Mouse (Mus musculus) erythroblast, embryonic 14.5 days (primary cell): ENCODE results near the gene B430218F22Rik. TPM values are rescaled to one million over a fixed set of nuclear protein-coding genes. Genes with fewer than 3 reads are reported as not detected.
"Not testable (repeated sequence)": the region's sequence is repeated elsewhere in the genome, so short reads cannot be mapped to it uniquely, and the experiment has no call there.

Source experiments
- H3K27me3 ChIP-seq: 2 replicates; pipeline ENCODE4 v1.6.1; 2012; ENCODE audit warnings: inconsistent platforms; ENCODE audit not compliant: control insufficient read depth
- H3K36me3 ChIP-seq: 2 replicates; pipeline ENCODE4 v1.6.1; 2012; ENCODE audit warnings: mild to moderate bottlenecking, inconsistent platforms; ENCODE audit not compliant: control insufficient read depth
- H3K4me1 ChIP-seq: 2 replicates; pipeline ENCODE4 v1.6.1; 2012; ENCODE audit warnings: inconsistent platforms; ENCODE audit not compliant: control insufficient read depth
- H3K4me3 ChIP-seq: replicated peaks from 2 replicates; pipeline ENCODE3; 2012; ENCODE audit warnings: moderate library complexity, mild to moderate bottlenecking, inconsistent platforms
- H3K9me3 ChIP-seq: 2 replicates; pipeline ENCODE4 v1.6.1; 2012; ENCODE audit warnings: low read length, inconsistent platforms, mixed read lengths; ENCODE audit not compliant: control insufficient read depth
- GATA1 ChIP-seq: IDR thresholded peaks from 2 replicates; pipeline ENCODE4 v1.6.1; 2012; ENCODE audit warnings: low read length, inconsistent platforms, mixed read lengths
- TAL1 ChIP-seq: IDR thresholded peaks from 3 replicates; pipeline ENCODE4 v1.6.1; 2012; ENCODE audit warnings: low read length, inconsistent platforms, mixed read lengths
- polyA plus RNA-seq: library from polyadenylated mRNA; stranded (reverse); fragments of >175 nt; gene quantifications from 2 replicates; pipeline ENCODE4 v1.2.3, GENCODE M21; 2012

B430218F22Rik gene
- 0.07 TPM in 1 of 2 replicates, not detected in the other for polyA plus RNA-seq

- TF ChIP-seq TAL1 = no peak
- no peak for TF ChIP-seq GATA1
- Histone ChIP-seq H3K9me3 (no peaks in the 10 kb centered on the region), H3K4me1 (peaks cover 13% of the 10 kb centered on the region), H3K27me3 (no peaks in the 10 kb centered on the region), H3K4me3 (peak within 1 kb of the TSS; percentile 95), H3K36me3 (peaks cover 29% of the 10 kb centered on the region)
These were observed at the start of gene B430218F22Rik, which contains the start of gene Mrps30 for GRCm38 (mm10) chr13:118386511-118387447. Gene B430218F22Rik (plus strand): TSS chr13:118386630. Gene Mrps30 (minus strand): TSS chr13:118387252.

GRCm38 (mm10) chr13:118350257-118350656 is 36.2 kb upstream of the B430218F22Rik start:
- Histone ChIP-seq H3K4me1 (no peaks in the 10 kb centered on the region), H3K36me3 (no peaks in the 10 kb centered on the region), H3K9me3 (no peaks in the 10 kb centered on the region; the same call in 1 of the 2 replicates), H3K27me3 (no peaks in the 10 kb centered on the region), H3K4me3 (no peak overlapping the region)
- TF ChIP-seq TAL1 (no peak), GATA1 (no peak)

GRCm38 (mm10) chr13:118350870-118351269 is 35.6 kb upstream of the B430218F22Rik start:
- no peaks in the 10 kb centered on the region for H3K4me1 ChIP-seq
- TF ChIP-seq GATA1 = no peak
- no peak overlapping the region for H3K4me3 ChIP-seq

GRCm38 (mm10) chr13:118363342-118363741 is 23.1 kb upstream of the B430218F22Rik start:
- no peak overlapping the region for H3K4me3 ChIP-seq
- TF ChIP-seq TAL1 = no peak
- TF ChIP-seq GATA1 = no peak
- H3K27me3 ChIP-seq = no peaks in the 10 kb centered on the region
- no peaks in the 10 kb centered on the region for H3K36me3 ChIP-seq
- H3K9me3 ChIP-seq = peaks cover 2% of the 10 kb centered on the region; the same call in 1 of the 2 replicates
- no peaks in the 10 kb centered on the region for H3K4me1 ChIP-seq

More at GRCm38 (mm10) chr13:118350870-118351269, 35.6 kb upstream of the B430218F22Rik start:
- Histone ChIP-seq H3K9me3 (no peaks in the 10 kb centered on the region; the same call in 1 of the 2 replicates), H3K36me3 (no peaks in the 10 kb centered on the region), H3K27me3 (no peaks in the 10 kb centered on the region)

GRCm38 (mm10) chr13:118365774-118366173 is 20.7 kb upstream of the B430218F22Rik start:
- no peak overlapping the region for H3K4me3 ChIP-seq
- no peaks in the 10 kb centered on the region for H3K4me1 ChIP-seq
- no peaks in the 10 kb centered on the region for H3K36me3 ChIP-seq
- H3K9me3 ChIP-seq = peaks cover 2% of the 10 kb centered on the region; the same call in 1 of the 2 replicates
- TF ChIP-seq TAL1 (no peak), GATA1 (no peak)
- no peaks in the 10 kb centered on the region for H3K27me3 ChIP-seq

- Histone ChIP-seq H3K27me3 (no peaks in the 10 kb centered on the region), H3K4me1 (no peaks in the 10 kb centered on the region)
These were observed 13.6 kb upstream of the B430218F22Rik start for GRCm38 (mm10) chr13:118372871-118373270.

GRCm38 (mm10) chr13:118379155-118379554 is 7.3 kb upstream of the B430218F22Rik start:
- TF ChIP-seq GATA1 (no peak), TAL1 (no peak)
- Histone ChIP-seq H3K4me3 (no peak overlapping the region), H3K27me3 (no peaks in the 10 kb centered on the region), H3K4me1 (peaks cover 1% of the 10 kb centered on the region; the same call in 1 of the 2 replicates), H3K9me3 (no peaks in the 10 kb centered on the region), H3K36me3 (peaks cover 49% of the 10 kb centered on the region)

More at GRCm38 (mm10) chr13:118372871-118373270, 13.6 kb upstream of the B430218F22Rik start:
- no peak for TF ChIP-seq GATA1
- no peak for TF ChIP-seq TAL1
- Histone ChIP-seq H3K4me3 (no peak overlapping the region), H3K36me3 (peaks cover 6% of the 10 kb centered on the region), H3K9me3 (no peaks in the 10 kb centered on the region)

- peaks cover 57% of the 10 kb centered on the region for H3K36me3 ChIP-seq
- H3K4me1 ChIP-seq = peaks cover 1% of the 10 kb centered on the region; the same call in 1 of the 2 replicates
- TF ChIP-seq GATA1 (no peak), TAL1 (no peak)
- no peaks in the 10 kb centered on the region for H3K27me3 ChIP-seq
- H3K4me3 ChIP-seq = no peak overlapping the region
- no peaks in the 10 kb centered on the region for H3K9me3 ChIP-seq
These were observed 6.0 kb upstream of the B430218F22Rik start for GRCm38 (mm10) chr13:118380381-118380780.

- Histone ChIP-seq H3K36me3 (peaks cover 23% of the 10 kb centered on the region), H3K4me1 (peaks cover 13% of the 10 kb centered on the region), H3K4me3 (peak overlapping the region; percentile 95)
- not testable (repeated sequence) for H3K27me3 ChIP-seq, H3K9me3 ChIP-seq
These were observed 995 bp downstream of the B430218F22Rik start for GRCm38 (mm10) chr13:118387448-118387801.
